ENCODE assay signal across 8 mouse cellular contexts in genomic region chr7:84085049-84085945, GRCm38 (mm10). TPM values are rescaled to one million over a fixed set of nuclear protein-coding genes. Genes with fewer than 3 reads are reported as not detected.
DNase-seq lines count a peak whose midpoint lies in the region; ATAC-seq and TF ChIP-seq lines count a peak whose summit lies in the region.

No protein-coding gene starts in this region.

- 3% methylated on average over 39 of the region's 39 CpGs for WGBS in hindbrain, embryonic 10.5 days
- 4% methylated on average over 39 of the region's 39 CpGs for WGBS in midbrain, embryonic 14.5 days
- WGBS in stomach, embryonic 14.5 days = 4% methylated on average over 39 of the region's 39 CpGs

- peaks cover 5% of the 10 kb centered on the region; the same call in 1 of the 2 replicates for H3K4me1 ChIP-seq in embryonic fibroblast, embryonic 13.5 days (ENCODE audit: control insufficient read depth, insufficient read depth, low read length)
- H3K4me1 ChIP-seq in hindbrain, embryonic 10.5 days (replicated peaks) = peaks cover 22% of the 10 kb centered on the region
- peaks cover 7% of the 10 kb centered on the region; the same call in 1 of the 2 replicates for H3K4me1 ChIP-seq in midbrain, embryonic 14.5 days (ENCODE audit: control insufficient read depth, insufficient read depth, low read length)
- H3K4me1 ChIP-seq in stomach, embryonic 14.5 days (ENCODE audit: control insufficient read depth, insufficient read depth, low read length) = no peaks in the 10 kb centered on the region

- ATAC-seq in midbrain, embryonic 14.5 days (ENCODE audit: low FRiP score, low TSS enrichment) = 0 out of 2 replicates have a peak, but pooled peaks have one; percentile 4
- ATAC-seq in stomach, embryonic 14.5 days (ENCODE audit: insufficient number of reproducible peaks, insufficient read depth, low FRiP score, low read depth) = 0 out of 2 replicates have a peak, but pooled peaks have one; percentile 35

- no peak overlapping the region for H3K27ac ChIP-seq in embryonic fibroblast, embryonic 13.5 days (ENCODE audit: insufficient read depth, low read length)
- no peak overlapping the region for H3K27ac ChIP-seq in hindbrain, embryonic 10.5 days
- H3K27ac ChIP-seq in midbrain, embryonic 14.5 days (replicated peaks; ENCODE audit: low read depth, low read length) = no peak overlapping the region
- no peak overlapping the region for H3K27ac ChIP-seq in stomach, embryonic 14.5 days (ENCODE audit: low read length)

- peaks cover 45% of the 10 kb centered on the region for H3K27me3 ChIP-seq in hindbrain, embryonic 10.5 days (ENCODE audit: insufficient read depth, poor library complexity, severe bottlenecking)
- peaks cover 31% of the 10 kb centered on the region for H3K27me3 ChIP-seq in midbrain, embryonic 14.5 days (ENCODE audit: control insufficient read depth, insufficient read depth, low read length)
- peaks cover 18% of the 10 kb centered on the region for H3K27me3 ChIP-seq in stomach, embryonic 14.5 days (ENCODE audit: control insufficient read depth, insufficient read depth, low read length)

- intact Hi-C loops in left cerebral cortex, postnatal 36 days (cut with DNase I) = loop anchor here (5.0 kb wide), 3 partner anchors 67 to 272 kb away; partner anchors contain the start of gene Abhd17c

- H3K9ac ChIP-seq in midbrain, embryonic 14.5 days (replicated peaks; ENCODE audit: low read length) = no peak overlapping the region
- no peak overlapping the region for H3K9ac ChIP-seq in stomach, embryonic 14.5 days (replicated peaks; ENCODE audit: low read depth, low read length)

- H3K9me3 ChIP-seq in hindbrain, embryonic 10.5 days = no peaks in the 10 kb centered on the region
- H3K9me3 ChIP-seq in midbrain, embryonic 14.5 days (ENCODE audit: control insufficient read depth, low read length) = no peaks in the 10 kb centered on the region
- no peaks in the 10 kb centered on the region for H3K9me3 ChIP-seq in stomach, embryonic 14.5 days (ENCODE audit: control insufficient read depth, low read depth, low read length)

- peak overlapping the region; percentile 29 for H3K4me3 ChIP-seq in embryonic fibroblast, embryonic 13.5 days (ENCODE audit: insufficient read depth, low read length)
- H3K4me3 ChIP-seq in hindbrain, embryonic 10.5 days = peak overlapping the region; percentile 61
- peak overlapping the region; percentile 50 for H3K4me3 ChIP-seq in midbrain, embryonic 14.5 days (replicated peaks; ENCODE audit: low read depth, low read length)
- peak overlapping the region; percentile 35; the same call in 1 of the 2 replicates for H3K4me3 ChIP-seq in stomach, embryonic 14.5 days (ENCODE audit: low read depth, low read length)

- no peak for TF ChIP-seq CTCF in embryonic fibroblast, embryonic 13.5 days (IDR thresholded peaks at IDR 0.05; ENCODE audit: borderline replicate concordance, insufficient read depth, low read length)

- peak overlapping the region; percentile 91 for H3K4me2 ChIP-seq in midbrain, embryonic 14.5 days (ENCODE audit: low read length)
- peak overlapping the region; percentile 76 for H3K4me2 ChIP-seq in stomach, embryonic 14.5 days (replicated peaks; ENCODE audit: low read depth, low read length)

- TF ChIP-seq POLR2A in embryonic fibroblast, embryonic 13.5 days (IDR thresholded peaks at IDR 0.05; ENCODE audit: low read depth, low read length) = no peak

- peak; percentile 72 for DNase-seq in Muller cell, postnatal 12 days (ENCODE audit: inconsistent ontology term)
- peak; percentile 54 for DNase-seq in brain, adult 2 months (ENCODE audit: low read depth, low spot score)
- peak; percentile 68 for DNase-seq in hindbrain, embryonic 10.5 days (ENCODE audit: low spot score)
- DNase-seq in left cerebral cortex, postnatal 36 days (ENCODE audit: low spot score in 2 of 2) = peak; percentile 26 to 29
- peak; percentile 53 for DNase-seq in midbrain, embryonic 14.5 days
- no peak for DNase-seq in adipocyte (ENCODE audit: low spot score)

- H3K36me3 ChIP-seq in hindbrain, embryonic 10.5 days = no peaks in the 10 kb centered on the region
- no peaks in the 10 kb centered on the region for H3K36me3 ChIP-seq in midbrain, embryonic 14.5 days (ENCODE audit: control insufficient read depth, insufficient read depth, low read length)
- H3K36me3 ChIP-seq in stomach, embryonic 14.5 days (ENCODE audit: control insufficient read depth, insufficient read depth, low read length) = no peaks in the 10 kb centered on the region

RNA-seq across cellular contexts. Expression of gene Cemip, which starts 1.0 kb away (rescaled TPM):
- polyA plus RNA-seq in embryonic fibroblast, embryonic 13.5 days (2011; ENCODE audit: insufficient read length, low read depth, missing spikeins) = 73.5 and 79.0 TPM in 2 replicates
- 0.33 and 0.40 TPM in 2 replicates for polyA plus RNA-seq in hindbrain, embryonic 10.5 days (2016; fragmentation: Nextera tagmentation; extraction: Ambion mirVana)
- total RNA-seq in left cerebral cortex, postnatal 36 days (2021) = 10 to 100 TPM; 14.5 to 18.7 TPM
- polyA plus RNA-seq in midbrain, embryonic 14.5 days (2014; fragmentation: Nextera tagmentation; extraction: Ambion mirVana) = 0.28 and 0.49 TPM in 2 replicates
- polyA plus RNA-seq in stomach, embryonic 14.5 days (2014; fragmentation: Nextera tagmentation; extraction: Ambion mirVana) = 0.36 and 0.42 TPM in 2 replicates

Comparison
In these comparisons a context has a peak if more than half of its experiments do, and no peak if none do; other contexts are left out.
1. RNA of gene Cemip, which starts 1.0 kb away (polyA plus RNA-seq): 73.5 to 79.0 TPM in embryonic fibroblast, embryonic 13.5 days; 0.36 to 0.42 TPM in stomach, embryonic 14.5 days, 0.33 to 0.40 TPM in hindbrain, embryonic 10.5 days and 0.28 to 0.49 TPM in midbrain, embryonic 14.5 days; every median in the first group is over 10 times any median in the second.
2. Peak in every context shown above with its lines, with median percentiles within 50 percentile points of each other: H3K4me3 ChIP-seq.